Mouse (Mus musculus): ENCODE results near the gene Lpar1. TPM values are rescaled to one million over a fixed set of nuclear protein-coding genes. Genes with fewer than 3 reads are reported as not detected.

The Lpar1 gene
- total RNA-seq, 2 experiments from 2014 or later, result 31.2 to 35.6 TPM

Small RNAs within 50 kb of the gene (microRNA-seq; reads per million reads assigned to microRNA genes)
- gene Mir3095, result 0.18 to 1.4 reads per million in 2 experiments

Other genes starting within 250 kb of the Lpar1 start
- under 1 TPM; 0.15 to 0.28 TPM for gene Olfr267, start 233.8 kb upstream of the Lpar1 start, total RNA-seq (2021)

Measured in layer of hippocampus, postnatal 25 days (tissue).